Mouse (Mus musculus) forebrain, embryonic 11.5 days (tissue): ENCODE measurements around the gene Pif1. TPM values are rescaled to one million over a fixed set of nuclear protein-coding genes. Genes with fewer than 3 reads are reported as not detected.

Experiments used
- ATAC-seq: fragments of 200-750 bp; cut with Nextera tagmentation; replicated peaks from 2 replicates; pipeline ENCODE4 v1.8.0; 2017; ENCODE audit warnings: moderate TSS enrichment; ENCODE audit not compliant: low FRiP score
- DNase-seq: peaks from one replicate; pipeline ENCODE4 v3.0.0-alpha.2; 2017; ENCODE audit warnings: low spot score
- H3K27ac ChIP-seq: fragments of 300-500 bp; sonication (generic); 2 replicates; pipeline ENCODE4 v1.5.1; 2014; ENCODE audit warnings: low read depth, low read length
- H3K27me3 ChIP-seq: fragments of 300-500 bp; sonication (generic); 2 replicates; pipeline ENCODE4 v1.6.1; 2014; ENCODE audit warnings: mild to moderate bottlenecking, low read length, mixed read lengths; ENCODE audit not compliant: control insufficient read depth, insufficient read depth
- H3K36me3 ChIP-seq: fragments of 300-500 bp; sonication (generic); 2 replicates; pipeline ENCODE4 v1.6.1; 2014; ENCODE audit warnings: mild to moderate bottlenecking, low read length, moderate library complexity, mixed read lengths; ENCODE audit not compliant: control insufficient read depth, insufficient read depth
- H3K4me1 ChIP-seq: fragments of 300-500 bp; sonication (generic); replicated peaks from 2 replicates; pipeline ENCODE4 v1.6.1; 2014; ENCODE audit warnings: low read length, mixed read lengths; ENCODE audit not compliant: control insufficient read depth, insufficient read depth
- H3K4me2 ChIP-seq: fragments of 300-500 bp; sonication (generic); 2 replicates; pipeline ENCODE4 v1.6.1; 2014; ENCODE audit warnings: low read depth, mild to moderate bottlenecking, low read length, moderate library complexity, mixed read lengths; ENCODE audit not compliant: severe bottlenecking
- H3K4me3 ChIP-seq: fragments of 300-500 bp; sonication (generic); 2 replicates; pipeline ENCODE4 v1.5.1; 2014; ENCODE audit warnings: low read depth, low read length
- H3K9ac ChIP-seq: fragments of 300-500 bp; sonication (generic); 2 replicates; pipeline ENCODE4 v1.6.1; 2014; ENCODE audit warnings: low read length
- H3K9me3 ChIP-seq: fragments of 300-500 bp; sonication (generic); 2 replicates; pipeline ENCODE4 v1.6.1; 2016; ENCODE audit warnings: low read length, mixed read lengths; ENCODE audit not compliant: control insufficient read depth
- WGBS: fragments of 180-500 bp; shearing (Covaris S2); extraction: QIAGEN DNeasy Blood & Tissue Kit; methylation state at CpG from one replicate; pipeline ENCODE4 v1.1.7; 2014; 5-methylcytosine and 5-hydroxymethylcytosine counted together
- polyA plus RNA-seq: library from polyadenylated mRNA; unstranded; fragments of >200 nt; fragmentation: Nextera tagmentation; extraction: Ambion mirVana; gene quantifications from 2 replicates; pipeline ENCODE4 v1.2.1, GENCODE M21; 2014

Gene Pif1
- polyA plus RNA-seq, 1 experiment from 2014 or later, result 31.8 TPM

DNA sequence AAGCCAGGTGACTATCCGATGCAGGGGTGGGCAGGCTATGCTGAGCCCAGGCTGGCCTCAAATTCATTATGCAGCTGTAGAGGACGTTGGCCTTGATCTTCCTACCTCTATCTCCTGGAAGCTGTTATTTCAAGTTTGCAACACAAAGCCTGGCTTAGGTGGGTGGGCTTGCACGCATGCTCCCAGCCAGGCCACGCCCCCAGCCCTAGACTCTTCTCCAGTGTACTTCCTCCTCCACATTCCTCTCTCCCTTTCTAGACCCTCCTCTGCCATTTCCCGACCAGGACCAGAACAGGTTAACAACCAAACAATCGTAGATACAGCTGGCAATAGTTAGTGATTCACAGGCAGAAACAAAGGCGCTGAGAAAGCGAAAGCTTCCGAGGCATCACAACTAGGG lies 6.6 kb downstream of the Pif1 start:
- Histone ChIP-seq H3K27me3 (no peaks in the 10 kb centered on the region), H3K4me3 (no peak overlapping the region), H3K4me2 (no peak overlapping the region), H3K4me1 (peaks cover 9% of the 10 kb centered on the region), H3K27ac (no peak overlapping the region), H3K36me3 (peaks cover 11% of the 10 kb centered on the region), H3K9ac (no peak overlapping the region), H3K9me3 (no peaks in the 10 kb centered on the region)
- DNase-seq (no peak), ATAC-seq (no peak)
- WGBS, result 88% methylated on average over 9 of the region's 9 CpGs

DNA sequence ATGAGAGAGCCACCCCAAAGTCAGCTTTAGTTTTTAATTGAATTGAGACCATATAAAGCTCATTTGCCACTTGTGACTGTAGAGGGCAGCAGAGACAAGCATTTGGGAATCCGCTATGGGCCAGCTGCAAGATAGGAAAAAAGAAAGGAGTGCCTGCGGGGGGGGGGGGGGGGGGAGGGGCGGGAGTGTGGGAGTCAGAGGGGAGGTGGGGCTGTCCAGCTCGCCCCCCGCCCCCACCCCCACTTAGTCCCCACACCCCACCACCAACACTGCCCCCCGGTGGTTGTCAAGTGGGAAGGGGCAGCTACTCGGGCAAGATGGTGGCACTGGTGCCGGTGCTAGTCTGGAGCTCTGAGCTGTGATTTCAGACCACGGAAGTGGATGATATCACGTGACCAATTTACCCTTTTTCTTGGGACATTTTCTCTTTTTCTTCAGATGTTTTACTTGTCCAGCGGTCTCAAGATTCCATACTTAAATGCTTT lies 11.8 kb downstream of the Pif1 start:
- ATAC-seq (no peak), DNase-seq (no peak)
- Histone ChIP-seq H3K4me2 (no peak overlapping the region), H3K9me3 (no peaks in the 10 kb centered on the region), H3K27me3 (no peaks in the 10 kb centered on the region), H3K27ac (no peak overlapping the region), H3K4me1 (no peaks in the 10 kb centered on the region), H3K36me3 (no peaks in the 10 kb centered on the region; the same call in none of the 2 replicates), H3K4me3 (no peak overlapping the region), H3K9ac (no peak overlapping the region)
- WGBS, result 52% methylated on average over 7 of the region's 11 CpGs

- Histone ChIP-seq H3K4me1 (no peaks in the 10 kb centered on the region; the same call in 1 of the 2 replicates), H3K4me3 (no peak overlapping the region), H3K4me2 (no peak overlapping the region), H3K36me3 (no peaks in the 10 kb centered on the region), H3K27me3 (no peaks in the 10 kb centered on the region), H3K27ac (no peak overlapping the region), H3K9ac (no peak overlapping the region), H3K9me3 (no peaks in the 10 kb centered on the region)
- 69% methylated on average over 2 of the region's 2 CpGs for WGBS
- ATAC-seq, result no peak
- no peak for DNase-seq
These were observed 14.0 kb downstream of the Pif1 start for GRCm38 (mm10) chr9:65600951-65601350.

- H3K4me1 ChIP-seq, result peaks cover 2% of the 10 kb centered on the region; the same call in 1 of the 2 replicates
- WGBS, result 49% methylated on average over 8 of the region's 8 CpGs
- no peaks in the 10 kb centered on the region for H3K27me3 ChIP-seq
- H3K4me2 ChIP-seq, result no peak overlapping the region
- no peaks in the 10 kb centered on the region for H3K9me3 ChIP-seq
- no peaks in the 10 kb centered on the region for H3K36me3 ChIP-seq
- H3K4me3 ChIP-seq, result no peak overlapping the region
- H3K27ac ChIP-seq, result no peak overlapping the region
- H3K9ac ChIP-seq, result no peak overlapping the region
- no peak for ATAC-seq
- no peak for DNase-seq
These were observed 16.6 kb downstream of the Pif1 start for GRCm38 (mm10) chr9:65603401-65604102.

- no peak overlapping the region for H3K4me3 ChIP-seq
- H3K36me3 ChIP-seq, result no peaks in the 10 kb centered on the region
- DNase-seq (peak; percentile 93), ATAC-seq (peak; percentile 71)
- H3K27ac ChIP-seq, result no peak overlapping the region
- WGBS, result 5% methylated on average over 9 of the region's 9 CpGs
- peak overlapping the region; percentile 39; the same call in 1 of the 2 replicates for H3K4me2 ChIP-seq
- H3K4me1 ChIP-seq, result peaks cover 2% of the 10 kb centered on the region; the same call in 1 of the 2 replicates
- no peaks in the 10 kb centered on the region for H3K27me3 ChIP-seq
- no peaks in the 10 kb centered on the region for H3K9me3 ChIP-seq
- peak overlapping the region; percentile 35; the same call in 1 of the 2 replicates for H3K9ac ChIP-seq
These were observed 18.6 kb downstream of the Pif1 start for GRCm38 (mm10) chr9:65605471-65606136.

DNA sequence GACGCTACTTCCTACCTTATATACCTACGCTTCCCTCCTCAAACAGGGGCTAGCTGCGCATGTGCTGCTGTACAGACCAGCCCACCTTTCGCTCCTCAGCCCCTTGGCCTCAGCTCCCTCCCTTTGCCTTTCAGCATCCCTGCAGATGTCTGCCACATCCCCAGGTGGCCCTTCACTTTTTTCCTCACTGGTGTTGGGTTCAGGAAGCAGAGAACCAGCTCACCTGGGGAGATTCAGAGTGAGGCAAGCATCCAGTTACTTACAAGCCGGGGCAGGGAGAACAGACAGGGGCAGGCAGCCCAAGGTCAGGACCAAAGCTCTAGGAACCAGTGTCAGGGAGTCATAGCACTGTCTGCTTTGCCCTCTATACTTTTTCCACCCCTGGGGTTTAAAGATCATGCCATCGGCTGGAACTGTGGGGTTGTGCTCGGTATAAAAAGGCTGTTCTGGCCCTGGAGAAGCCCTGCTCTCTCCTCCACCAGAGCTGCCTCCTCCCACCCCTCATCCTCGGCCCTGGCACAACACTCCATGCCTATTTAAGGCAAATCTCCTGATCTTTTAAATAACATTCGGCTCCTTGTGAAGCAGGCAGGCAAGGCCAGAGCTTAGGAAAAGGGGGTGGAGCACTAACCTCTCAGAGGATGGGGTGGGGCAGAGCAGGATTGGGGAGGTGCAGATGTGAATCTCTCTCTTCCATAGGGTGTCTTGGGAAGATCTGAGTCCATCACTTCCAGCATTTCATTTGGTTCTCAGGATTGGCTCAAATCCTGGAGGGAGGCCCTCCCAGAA lies 19.6 kb downstream of the Pif1 start:
- 28% methylated on average over 9 of the region's 9 CpGs for WGBS
- Histone ChIP-seq H3K27me3 (no peaks in the 10 kb centered on the region), H3K27ac (no peak overlapping the region), H3K9me3 (no peaks in the 10 kb centered on the region), H3K4me2 (no peak overlapping the region), H3K9ac (no peak overlapping the region), H3K4me1 (peaks cover 2% of the 10 kb centered on the region; the same call in 1 of the 2 replicates), H3K4me3 (no peak overlapping the region), H3K36me3 (no peaks in the 10 kb centered on the region)
- DNase-seq (no peak), ATAC-seq (no peak)

DNA sequence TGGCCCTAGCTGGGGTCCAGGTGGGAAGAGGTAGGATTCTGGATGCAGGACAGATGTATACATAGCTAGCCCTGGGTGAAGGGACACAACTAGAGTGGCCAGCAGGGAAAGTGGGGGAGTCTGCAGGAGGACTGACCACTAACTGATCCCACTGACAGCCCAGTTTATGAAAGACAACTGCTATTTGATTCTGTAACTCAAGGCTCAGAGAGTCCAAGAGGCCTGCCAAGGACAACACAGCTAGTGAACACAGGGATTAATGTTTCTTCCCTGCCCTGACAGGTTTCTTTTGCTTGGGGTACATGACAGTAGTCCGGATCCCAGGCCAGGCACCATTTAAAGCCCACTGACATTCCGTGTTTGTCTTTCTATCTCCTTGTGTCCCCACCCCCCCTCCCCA lies 20.2 kb downstream of the Pif1 start:
- ATAC-seq, result no peak
- WGBS, result 47% methylated on average over 2 of the region's 2 CpGs

GRCm38 (mm10) chr9:65611969-65612486 lies 25.1 kb downstream of the Pif1 start:
- Histone ChIP-seq H3K27me3 (no peaks in the 10 kb centered on the region), H3K4me2 (no peak overlapping the region), H3K4me3 (no peak overlapping the region), H3K9me3 (no peaks in the 10 kb centered on the region), H3K4me1 (no peaks in the 10 kb centered on the region), H3K27ac (no peak overlapping the region), H3K9ac (no peak overlapping the region), H3K36me3 (no peaks in the 10 kb centered on the region)
- DNase-seq (no peak), ATAC-seq (no peak)
- 91% methylated on average over 5 of the region's 5 CpGs for WGBS

More for the DNA sequence above, 20.2 kb downstream of the Pif1 start:
- H3K36me3 ChIP-seq, result no peaks in the 10 kb centered on the region
- peaks cover 2% of the 10 kb centered on the region; the same call in 1 of the 2 replicates for H3K4me1 ChIP-seq
- no peaks in the 10 kb centered on the region for H3K27me3 ChIP-seq
- H3K9ac ChIP-seq, result no peak overlapping the region
- H3K9me3 ChIP-seq, result no peaks in the 10 kb centered on the region
- no peak for DNase-seq
- H3K4me2 ChIP-seq, result no peak overlapping the region
- H3K27ac ChIP-seq, result no peak overlapping the region
- no peak overlapping the region for H3K4me3 ChIP-seq
